Mouse (Mus musculus): ENCODE measurements around the gene Hist1h3g. TPM values are rescaled to one million over a fixed set of nuclear protein-coding genes. Genes with fewer than 3 reads are reported as not detected.
"Not testable (repeated sequence)": the region's sequence is repeated elsewhere in the genome, so short reads cannot be mapped to it uniquely, and the experiment has no call there.

The Hist1h3g gene
- total RNA-seq, 2 experiments from 2014 or later: 3.6 to 4.6 TPM

GRCm38 (mm10) chr13:23550761-23551145 is 15.5 kb downstream of the Hist1h3g start:
- intact Hi-C loops (cut with DNase I): no loop called here
- no peak for DNase-seq (ENCODE audit: low spot score in 2 of 2)

GRCm38 (mm10) chr13:23551146-23551834 is 16.1 kb downstream of the Hist1h3g start, which contains the start of gene Hist1h4f:
Gene Hist1h4f, minus strand, starts transcription at chr13:23551648.
- DNase-seq (ENCODE audit: low spot score in 2 of 2): peak; percentile 91 to 93
- intact Hi-C loops (cut with DNase I): not testable (repeated sequence)

- no peak for DNase-seq (ENCODE audit: low spot score in 2 of 2)
- intact Hi-C loops (cut with DNase I): no loop called here
Observed at GRCm38 (mm10) chr13:23551931-23552914, 17.0 kb downstream of the Hist1h3g start.

GRCm38 (mm10) chr13:23552962-23553361 is 17.7 kb downstream of the Hist1h3g start, which contains the start of gene Hist1h1d:
Gene Hist1h1d, plus strand, starts transcription at chr13:23553262.
- intact Hi-C loops (cut with DNase I): no loop called here
- no peak for DNase-seq (ENCODE audit: low spot score in 2 of 2)

- no peak for DNase-seq (ENCODE audit: low spot score in 2 of 2)
- intact Hi-C loops (cut with DNase I): no loop called here
Observed at GRCm38 (mm10) chr13:23554393-23554792, 19.2 kb downstream of the Hist1h3g start.

- peak; percentile 80 to 81 for DNase-seq (ENCODE audit: low spot score in 2 of 2)
- intact Hi-C loops (cut with DNase I): no loop called here
Observed at GRCm38 (mm10) chr13:23554925-23555838, 20.0 kb downstream of the Hist1h3g start.

GRCm38 (mm10) chr13:23555839-23556416 is 20.7 kb downstream of the Hist1h3g start:
- DNase-seq (ENCODE audit: low spot score in 2 of 2): peak; percentile 69 to 70
- intact Hi-C loops (cut with DNase I): no loop called here

GRCm38 (mm10) chr13:23556906-23557305 is 21.7 kb downstream of the Hist1h3g start:
- no peak for DNase-seq (ENCODE audit: low spot score in 2 of 2)
- intact Hi-C loops (cut with DNase I): no loop called here

- DNase-seq (ENCODE audit: low spot score in 2 of 2); intact Hi-C loops (cut with DNase I): not testable (repeated sequence)
Observed at GRCm38 (mm10) chr13:23560699-23561098, 25.5 kb downstream of the Hist1h3g start.

- DNase-seq (ENCODE audit: low spot score in 2 of 2); intact Hi-C loops (cut with DNase I): not testable (repeated sequence)
Observed at GRCm38 (mm10) chr13:23561531-23561882, 26.3 kb downstream of the Hist1h3g start.

- peak; percentile 94 to 95 for DNase-seq (ENCODE audit: low spot score in 2 of 2)
- intact Hi-C loops (cut with DNase I): not testable (repeated sequence)
Observed at GRCm38 (mm10) chr13:23561883-23562659, 26.8 kb downstream of the Hist1h3g start, which contains the start of gene Hist1h3e. Gene Hist1h3e, minus strand, starts transcription at chr13:23562369.

GRCm38 (mm10) chr13:23562699-23563462 is 27.7 kb downstream of the Hist1h3g start:
- intact Hi-C loops (cut with DNase I): no loop called here
- peak in 1 of 2 experiments; percentile 43 for DNase-seq (ENCODE audit: low spot score in 2 of 2)

GRCm38 (mm10) chr13:23564482-23564881 is 29.3 kb downstream of the Hist1h3g start:
- no peak for DNase-seq (ENCODE audit: low spot score in 2 of 2)
- intact Hi-C loops (cut with DNase I): no loop called here

- intact Hi-C loops (cut with DNase I): not testable (repeated sequence)
- peak in 1 of 2 experiments; percentile 82 for DNase-seq (ENCODE audit: low spot score in 2 of 2)
Observed at GRCm38 (mm10) chr13:23570261-23571021, 35.2 kb downstream of the Hist1h3g start.

GRCm38 (mm10) chr13:23571022-23571503 is 35.8 kb downstream of the Hist1h3g start, which contains the start of the genes Hist1h2ae and Hist1h2bg:
Gene Hist1h2ae, minus strand, starts transcription at chr13:23571220.
Gene Hist1h2bg, plus strand, starts transcription at chr13:23571396.
- peak; percentile 62 to 81 for DNase-seq (ENCODE audit: low spot score in 2 of 2)
- intact Hi-C loops (cut with DNase I): no loop called here

- intact Hi-C loops (cut with DNase I); DNase-seq (ENCODE audit: low spot score in 2 of 2): not testable (repeated sequence)
Observed at GRCm38 (mm10) chr13:23571504-23572217, 36.4 kb downstream of the Hist1h3g start.
